Mouse (Mus musculus): ENCODE measurements at regions not wholly inside any gene's neighbourhood (a gene's known extent, or its start where the extent isn't known, plus 50 kb on each side); places are given as distances from the start of the nearest gene placed in this dataset.

- no peaks in the 10 kb centered on the region for H3K4me1 ChIP-seq (replicated peaks; ENCODE audit: control insufficient read depth, insufficient read depth, low read length)
- DNase-seq (ENCODE audit: low spot score) = peak; percentile 9
- H3K4me3 ChIP-seq (ENCODE audit: low read depth, low read length) = no peak overlapping the region
- peak; percentile 53; the same call in 1 of the 2 replicates for ATAC-seq (ENCODE audit: low FRiP score)
- H3K36me3 ChIP-seq (ENCODE audit: control insufficient read depth, insufficient read depth, low read length) = no peaks in the 10 kb centered on the region
- no peak overlapping the region for H3K4me2 ChIP-seq (replicated peaks; ENCODE audit: low read depth, low read length)
- H3K9ac ChIP-seq (ENCODE audit: low read depth, low read length) = no peak overlapping the region
- 63% methylated on average over 4 of the region's 4 CpGs for WGBS
- no peak overlapping the region for H3K27ac ChIP-seq (ENCODE audit: low read depth, low read length)
- H3K9me3 ChIP-seq (ENCODE audit: control insufficient read depth, low read length) = no peaks in the 10 kb centered on the region
- H3K27me3 ChIP-seq (ENCODE audit: control insufficient read depth, insufficient read depth, low read length) = no peaks in the 10 kb centered on the region
Observed at GRCm38 (mm10) chr5:69877100-69877499, 285.0 kb upstream of the Gnpda2 start.

GRCm38 (mm10) chr5:69863027-69863426, 270.9 kb upstream of the Gnpda2 start:
- Histone ChIP-seq H3K4me3 (ENCODE audit: low read depth, low read length) (no peak overlapping the region), H3K4me1 (replicated peaks; ENCODE audit: control insufficient read depth, insufficient read depth, low read length) (no peaks in the 10 kb centered on the region), H3K9ac (ENCODE audit: low read depth, low read length) (no peak overlapping the region), H3K27ac (ENCODE audit: low read depth, low read length) (no peak overlapping the region), H3K27me3 (ENCODE audit: control insufficient read depth, insufficient read depth, low read length) (no peaks in the 10 kb centered on the region), H3K4me2 (replicated peaks; ENCODE audit: low read depth, low read length) (no peak overlapping the region), H3K36me3 (ENCODE audit: control insufficient read depth, insufficient read depth, low read length) (no peaks in the 10 kb centered on the region), H3K9me3 (ENCODE audit: control insufficient read depth, low read length) (no peaks in the 10 kb centered on the region)
- WGBS = 85% methylated on average over 3 of the region's 3 CpGs
- DNase-seq (ENCODE audit: low spot score) (no peak), ATAC-seq (ENCODE audit: low FRiP score) (no peak)

GRCm38 (mm10) chr5:69844809-69845208, 252.7 kb upstream of the Gnpda2 start:
- Histone ChIP-seq H3K27ac (ENCODE audit: low read depth, low read length) (no peak overlapping the region), H3K9me3 (ENCODE audit: control insufficient read depth, low read length) (no peaks in the 10 kb centered on the region), H3K4me3 (ENCODE audit: low read depth, low read length) (no peak overlapping the region), H3K4me2 (replicated peaks; ENCODE audit: low read depth, low read length) (no peak overlapping the region), H3K4me1 (replicated peaks; ENCODE audit: control insufficient read depth, insufficient read depth, low read length) (no peaks in the 10 kb centered on the region), H3K36me3 (ENCODE audit: control insufficient read depth, insufficient read depth, low read length) (no peaks in the 10 kb centered on the region), H3K27me3 (ENCODE audit: control insufficient read depth, insufficient read depth, low read length) (no peaks in the 10 kb centered on the region), H3K9ac (ENCODE audit: low read depth, low read length) (no peak overlapping the region)
- no peak for DNase-seq (ENCODE audit: low spot score)
- 71% methylated on average over 1 of the region's 1 CpGs for WGBS
- no peak for ATAC-seq (ENCODE audit: low FRiP score)

GRCm38 (mm10) chr5:69837947-69838710, 246.0 kb upstream of the Gnpda2 start:
- no peaks in the 10 kb centered on the region for H3K4me1 ChIP-seq (replicated peaks; ENCODE audit: control insufficient read depth, insufficient read depth, low read length)
- DNase-seq (ENCODE audit: low spot score) (no peak), ATAC-seq (ENCODE audit: low FRiP score) (peak; percentile 49; the same call in 1 of the 2 replicates)
- no peak overlapping the region for H3K9ac ChIP-seq (ENCODE audit: low read depth, low read length)
- WGBS = 61% methylated on average over 7 of the region's 7 CpGs
- H3K27me3 ChIP-seq (ENCODE audit: control insufficient read depth, insufficient read depth, low read length) = no peaks in the 10 kb centered on the region
- H3K27ac ChIP-seq (ENCODE audit: low read depth, low read length) = no peak overlapping the region
- no peak overlapping the region for H3K4me3 ChIP-seq (ENCODE audit: low read depth, low read length)
- H3K4me2 ChIP-seq (replicated peaks; ENCODE audit: low read depth, low read length) = no peak overlapping the region
- no peaks in the 10 kb centered on the region for H3K9me3 ChIP-seq (ENCODE audit: control insufficient read depth, low read length)
- no peaks in the 10 kb centered on the region for H3K36me3 ChIP-seq (ENCODE audit: control insufficient read depth, insufficient read depth, low read length)

- WGBS = 85% methylated on average over 8 of the region's 8 CpGs
- H3K27ac ChIP-seq (ENCODE audit: low read depth, low read length) = no peak overlapping the region
- H3K27me3 ChIP-seq (ENCODE audit: control insufficient read depth, insufficient read depth, low read length) = no peaks in the 10 kb centered on the region
- no peak overlapping the region for H3K4me2 ChIP-seq (replicated peaks; ENCODE audit: low read depth, low read length)
- ATAC-seq (ENCODE audit: low FRiP score) = no peak
- H3K36me3 ChIP-seq (ENCODE audit: control insufficient read depth, insufficient read depth, low read length) = no peaks in the 10 kb centered on the region
- H3K4me1 ChIP-seq (replicated peaks; ENCODE audit: control insufficient read depth, insufficient read depth, low read length) = no peaks in the 10 kb centered on the region
- no peak overlapping the region for H3K9ac ChIP-seq (ENCODE audit: low read depth, low read length)
- H3K9me3 ChIP-seq (ENCODE audit: control insufficient read depth, low read length) = no peaks in the 10 kb centered on the region
- DNase-seq (ENCODE audit: low spot score) = no peak
- no peak overlapping the region for H3K4me3 ChIP-seq (ENCODE audit: low read depth, low read length)
Observed at GRCm38 (mm10) chr5:69836356-69836755, 244.2 kb upstream of the Gnpda2 start.

GRCm38 (mm10) chr5:69835162-69835561, 243.0 kb upstream of the Gnpda2 start:
- no peak overlapping the region for H3K27ac ChIP-seq (ENCODE audit: low read depth, low read length)
- no peaks in the 10 kb centered on the region for H3K9me3 ChIP-seq (ENCODE audit: control insufficient read depth, low read length)
- WGBS = 67% methylated on average over 8 of the region's 8 CpGs
- no peak overlapping the region for H3K9ac ChIP-seq (ENCODE audit: low read depth, low read length)
- H3K4me1 ChIP-seq (replicated peaks; ENCODE audit: control insufficient read depth, insufficient read depth, low read length) = no peaks in the 10 kb centered on the region
- H3K27me3 ChIP-seq (ENCODE audit: control insufficient read depth, insufficient read depth, low read length) = no peaks in the 10 kb centered on the region
- ATAC-seq (ENCODE audit: low FRiP score) (no peak), DNase-seq (ENCODE audit: low spot score) (no peak)
- no peak overlapping the region for H3K4me3 ChIP-seq (ENCODE audit: low read depth, low read length)
- no peak overlapping the region for H3K4me2 ChIP-seq (replicated peaks; ENCODE audit: low read depth, low read length)
- no peaks in the 10 kb centered on the region for H3K36me3 ChIP-seq (ENCODE audit: control insufficient read depth, insufficient read depth, low read length)

GRCm38 (mm10) chr5:69817778-69818177, 225.6 kb upstream of the Gnpda2 start:
- peaks cover 3% of the 10 kb centered on the region; the same call in 1 of the 2 replicates for H3K4me1 ChIP-seq (replicated peaks; ENCODE audit: control insufficient read depth, insufficient read depth, low read length)
- ATAC-seq (ENCODE audit: low FRiP score) (no peak), DNase-seq (ENCODE audit: low spot score) (no peak)
- 63% methylated on average over 4 of the region's 4 CpGs for WGBS
- no peak overlapping the region for H3K4me3 ChIP-seq (ENCODE audit: low read depth, low read length)
- no peaks in the 10 kb centered on the region for H3K9me3 ChIP-seq (ENCODE audit: control insufficient read depth, low read length)
- H3K27ac ChIP-seq (ENCODE audit: low read depth, low read length) = no peak overlapping the region
- no peaks in the 10 kb centered on the region for H3K27me3 ChIP-seq (ENCODE audit: control insufficient read depth, insufficient read depth, low read length)
- no peak overlapping the region for H3K4me2 ChIP-seq (replicated peaks; ENCODE audit: low read depth, low read length)
- H3K36me3 ChIP-seq (ENCODE audit: control insufficient read depth, insufficient read depth, low read length) = no peaks in the 10 kb centered on the region
- H3K9ac ChIP-seq (ENCODE audit: low read depth, low read length) = no peak overlapping the region

GRCm38 (mm10) chr5:69817035-69817434, 224.9 kb upstream of the Gnpda2 start:
- H3K4me2 ChIP-seq (replicated peaks; ENCODE audit: low read depth, low read length) = no peak overlapping the region
- no peak for DNase-seq (ENCODE audit: low spot score)
- no peak overlapping the region for H3K9ac ChIP-seq (ENCODE audit: low read depth, low read length)
- H3K4me3 ChIP-seq (ENCODE audit: low read depth, low read length) = no peak overlapping the region
- 49% methylated on average over 5 of the region's 5 CpGs for WGBS
- H3K27ac ChIP-seq (ENCODE audit: low read depth, low read length) = no peak overlapping the region
- no peaks in the 10 kb centered on the region for H3K36me3 ChIP-seq (ENCODE audit: control insufficient read depth, insufficient read depth, low read length)
- H3K4me1 ChIP-seq (replicated peaks; ENCODE audit: control insufficient read depth, insufficient read depth, low read length) = peaks cover 3% of the 10 kb centered on the region; the same call in 1 of the 2 replicates
- H3K27me3 ChIP-seq (ENCODE audit: control insufficient read depth, insufficient read depth, low read length) = no peaks in the 10 kb centered on the region
- peak; percentile 85 for ATAC-seq (ENCODE audit: low FRiP score)
- H3K9me3 ChIP-seq (ENCODE audit: control insufficient read depth, low read length) = no peaks in the 10 kb centered on the region

- Histone ChIP-seq H3K4me2 (replicated peaks; ENCODE audit: low read depth, low read length) (no peak overlapping the region), H3K9me3 (ENCODE audit: control insufficient read depth, low read length) (no peaks in the 10 kb centered on the region), H3K4me1 (replicated peaks; ENCODE audit: control insufficient read depth, insufficient read depth, low read length) (peaks cover 3% of the 10 kb centered on the region; the same call in 1 of the 2 replicates), H3K4me3 (ENCODE audit: low read depth, low read length) (no peak overlapping the region), H3K36me3 (ENCODE audit: control insufficient read depth, insufficient read depth, low read length) (no peaks in the 10 kb centered on the region), H3K27ac (ENCODE audit: low read depth, low read length) (no peak overlapping the region), H3K27me3 (ENCODE audit: control insufficient read depth, insufficient read depth, low read length) (no peaks in the 10 kb centered on the region), H3K9ac (ENCODE audit: low read depth, low read length) (no peak overlapping the region)
- no peak for DNase-seq (ENCODE audit: low spot score)
- 0 out of 2 replicates have a peak, but pooled peaks have one; percentile 52 for ATAC-seq (ENCODE audit: low FRiP score)
- 13% methylated on average over 1 of the region's 1 CpGs for WGBS
Observed at GRCm38 (mm10) chr5:69815356-69815755, 223.2 kb upstream of the Gnpda2 start.
